Mouse (Mus musculus): ENCODE results near the gene Fn3k.

Gene Fn3k

DNA sequence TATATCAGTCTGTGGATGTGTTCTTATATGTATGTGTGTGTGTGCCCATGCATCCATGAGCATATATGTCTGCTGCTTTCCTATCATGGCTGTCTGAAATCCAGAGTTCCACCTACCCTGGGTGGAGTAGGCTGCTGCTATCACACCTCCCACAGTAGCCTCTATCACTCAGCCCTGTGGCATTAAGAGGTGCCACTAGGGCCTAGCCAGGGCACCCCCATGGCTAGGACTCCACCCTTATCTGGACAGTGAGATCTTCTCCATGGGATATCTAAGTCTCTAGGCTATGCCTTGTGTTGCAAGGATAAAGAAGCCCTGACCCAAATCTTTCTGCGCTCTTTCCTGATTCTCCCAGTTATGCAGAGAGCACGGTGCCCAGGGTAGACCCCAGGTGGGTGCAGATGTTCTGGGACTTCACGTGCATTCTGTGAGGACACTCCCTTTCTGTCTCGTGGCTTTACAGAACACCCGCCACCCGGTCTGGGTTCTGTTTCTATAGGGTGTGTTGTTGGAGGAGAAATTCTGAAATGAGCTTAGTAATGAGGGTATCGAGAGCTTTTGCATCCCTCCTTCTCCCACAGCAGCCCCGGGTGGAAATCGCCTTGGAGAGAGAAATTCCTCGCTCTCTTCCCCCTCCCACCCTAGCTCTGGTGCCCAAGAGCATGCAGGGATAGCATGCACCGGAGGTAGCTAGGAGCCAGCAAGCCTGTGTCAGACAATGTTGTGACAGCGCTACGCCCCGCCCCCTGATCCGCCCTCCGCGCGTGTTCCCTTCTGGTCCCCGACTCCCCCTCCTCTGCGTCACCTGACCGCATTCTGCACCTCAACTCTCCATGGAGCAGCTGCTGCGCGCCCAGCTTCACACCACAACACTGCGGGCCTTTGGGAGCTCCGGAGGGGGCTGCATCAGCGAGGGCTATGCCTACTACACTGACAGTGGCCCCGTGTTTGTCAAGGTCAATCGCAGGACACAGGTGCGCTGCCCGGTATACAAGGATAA, at the start of gene Fn3k:
Fn3k (plus strand) TSS at position 758 of the 1,000 bp plus-strand sequence.
- DNase-seq, result peak; percentile 96

DNA sequence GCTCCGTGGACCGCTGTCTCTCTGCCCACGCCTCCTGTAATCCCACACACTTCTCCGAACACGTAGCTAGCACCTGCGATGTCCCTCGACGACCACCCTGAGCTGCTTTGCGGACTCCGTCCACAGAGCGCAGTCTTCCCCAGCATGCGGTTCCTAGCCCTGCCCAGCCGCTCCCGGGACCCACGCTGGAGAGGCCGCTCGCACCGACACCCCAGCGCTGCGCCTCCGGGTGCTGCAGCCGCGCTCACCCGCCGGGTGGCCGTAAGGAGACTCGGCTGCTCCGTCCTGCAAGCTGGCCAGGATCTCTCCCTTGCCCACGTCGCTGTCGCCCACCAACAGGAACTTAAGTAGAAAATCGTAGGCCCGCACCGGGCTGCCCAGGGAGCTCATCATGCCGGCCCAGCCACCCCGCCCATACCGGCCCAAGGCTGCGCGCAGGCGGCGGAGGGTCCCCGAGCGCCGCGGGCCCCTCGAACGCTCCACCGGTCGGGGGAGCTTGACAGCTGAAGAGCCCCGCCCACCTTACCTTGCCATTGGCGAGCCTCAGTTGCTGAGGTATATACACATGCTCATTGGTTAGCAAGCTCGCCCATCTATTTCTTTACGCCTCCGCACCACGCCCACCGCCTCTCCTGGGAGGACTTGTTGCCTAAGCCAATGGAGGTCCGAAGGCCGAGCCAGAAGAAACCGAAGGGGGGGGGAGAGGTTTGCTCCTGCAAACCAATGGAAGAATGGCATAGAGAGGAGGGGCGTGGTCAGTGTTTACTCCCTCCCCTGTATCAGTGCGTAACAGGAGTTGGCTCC, 46.8 kb upstream of the Fn3k start, which contains the start of gene Rab40b:
Rab40b (minus strand) TSS at position 502 of the 804 bp plus-strand sequence.
- DNase-seq, result peak; percentile 72

DNA sequence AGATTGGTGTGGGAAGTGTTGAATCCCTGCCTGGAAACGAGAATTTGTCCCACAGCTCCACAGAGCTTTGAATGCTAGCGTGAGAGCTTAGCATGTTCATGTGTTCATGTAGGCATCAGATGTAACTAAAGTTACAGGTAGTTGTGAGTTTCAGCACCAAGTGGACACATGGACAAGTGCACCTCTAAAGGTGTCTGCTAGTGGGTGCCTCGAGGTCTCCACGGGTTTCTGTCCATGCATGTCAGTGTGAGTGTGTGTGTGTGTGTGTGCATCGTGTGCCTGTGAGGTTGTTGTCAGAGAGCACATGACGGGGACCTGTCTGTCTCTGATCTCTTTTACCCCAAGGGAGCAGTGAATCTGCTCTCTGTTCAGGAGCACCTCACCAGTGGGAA, 46.2 kb upstream of the Fn3k start:
- no peak for DNase-seq

DNA sequence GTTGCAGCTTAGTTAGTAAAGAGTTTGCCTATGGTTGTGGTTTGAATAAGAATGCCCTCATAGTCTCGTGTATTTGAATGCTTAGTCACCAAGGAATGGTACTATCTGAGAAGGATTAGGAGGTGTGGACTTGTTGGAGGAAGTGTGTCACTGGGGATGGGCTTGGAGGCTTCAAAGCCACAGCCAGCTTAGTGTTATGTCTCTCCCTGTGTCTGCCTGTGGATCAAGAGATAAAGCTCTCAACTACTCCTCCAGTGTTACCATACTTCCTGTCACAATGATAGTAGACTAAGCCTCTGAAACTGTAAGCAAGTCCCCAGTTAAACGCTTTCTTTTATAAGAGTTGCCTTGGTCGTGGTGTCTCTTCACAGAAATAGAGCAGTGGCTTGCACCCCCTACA, 43.9 kb upstream of the Fn3k start:
- no peak for DNase-seq

DNA sequence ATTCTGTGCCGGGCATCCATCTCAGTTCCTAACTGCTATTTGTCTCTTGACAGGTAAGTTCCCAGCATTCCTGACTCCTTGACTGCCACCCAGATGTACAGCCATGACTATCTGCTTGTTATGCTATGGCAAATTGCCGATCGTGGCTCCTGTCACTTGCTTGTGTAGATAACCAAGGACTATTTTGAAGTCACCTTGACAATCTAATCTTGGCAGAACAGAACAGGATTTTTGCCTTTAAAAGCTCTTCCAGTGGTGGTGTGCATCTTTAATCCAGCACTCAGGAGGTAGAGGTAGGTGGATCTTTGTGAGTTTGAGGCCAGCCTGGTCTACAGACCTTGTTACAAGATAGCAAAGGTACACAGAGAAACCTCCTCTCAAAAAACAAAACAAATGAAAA, 42.3 kb upstream of the Fn3k start:
- no peak for DNase-seq

DNA sequence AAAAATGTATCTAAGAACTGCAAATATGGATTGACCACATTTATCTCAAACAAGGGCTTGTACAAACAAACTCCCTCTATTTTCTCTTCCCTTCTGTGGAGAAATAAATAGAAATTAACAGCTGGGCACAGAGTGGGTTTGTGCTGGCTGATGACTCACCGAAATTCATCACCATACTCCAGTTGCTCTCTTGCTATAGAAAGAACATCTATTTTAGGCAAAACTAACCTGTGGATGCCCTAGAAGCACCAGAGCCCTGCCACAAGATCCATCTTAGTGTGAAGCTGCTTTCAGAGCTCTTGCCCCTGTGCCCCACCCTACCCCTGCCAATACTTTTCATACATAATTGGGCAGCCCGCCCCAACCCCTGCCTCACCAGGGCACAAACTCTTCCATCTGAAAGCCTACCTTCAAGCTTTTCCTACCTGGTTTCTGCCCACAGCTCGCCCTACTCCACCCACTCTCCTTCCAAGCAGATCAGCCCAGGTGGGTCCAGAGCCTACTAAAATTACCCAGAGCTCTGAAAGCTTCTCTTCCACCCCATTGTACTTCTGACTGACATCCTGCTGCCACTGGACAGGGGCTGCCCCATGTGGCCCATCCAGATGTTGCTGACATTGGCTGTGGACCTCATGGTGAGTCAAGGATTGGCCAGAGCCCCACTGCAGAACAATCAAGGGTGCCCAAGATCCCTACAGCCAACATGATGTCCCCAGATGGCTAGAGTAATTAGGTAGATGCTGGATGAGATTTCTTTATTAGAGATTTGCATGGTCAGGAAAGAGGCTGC, 27.2 kb upstream of the Fn3k start:
- no peak for DNase-seq

DNA sequence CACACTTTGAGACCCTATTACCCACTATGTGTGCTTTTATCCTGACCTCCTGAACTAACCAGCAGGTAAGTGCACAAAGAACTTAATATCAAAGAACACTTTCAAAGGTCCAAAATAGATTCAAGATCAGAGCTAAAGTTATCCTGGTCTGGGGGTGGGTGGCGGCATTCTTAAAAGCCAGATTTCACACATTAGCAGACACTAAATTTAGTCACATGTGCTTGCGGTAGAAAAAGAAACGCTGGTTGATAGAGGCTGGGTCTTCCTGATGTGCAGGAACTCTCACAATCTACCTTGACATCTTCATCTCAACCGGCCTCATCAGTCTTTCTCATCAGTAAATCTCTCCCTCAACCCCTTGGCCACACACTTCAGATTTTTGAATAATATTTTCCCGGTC, 20.0 kb upstream of the Fn3k start:
- DNase-seq, result no peak

DNA sequence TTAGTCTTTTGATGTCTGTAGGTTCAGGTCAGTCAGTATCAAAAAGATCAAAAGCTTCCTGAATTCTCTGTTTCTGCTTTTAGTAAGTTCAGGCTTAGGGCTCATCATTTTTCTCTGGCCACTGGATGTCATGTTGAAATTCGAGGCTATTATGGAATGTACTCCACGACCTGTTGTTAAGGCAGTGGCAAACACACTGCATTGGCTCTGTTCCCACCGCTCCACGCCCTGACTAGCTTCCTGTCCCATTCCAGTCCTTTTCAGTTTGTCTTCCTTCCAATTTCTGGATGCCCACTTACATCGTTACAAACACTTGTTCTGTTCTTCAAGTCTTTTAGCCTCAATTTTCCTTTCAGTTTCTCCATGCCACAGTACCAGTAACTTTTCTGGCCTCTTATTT, 19.4 kb upstream of the Fn3k start:
- no peak for DNase-seq

DNA sequence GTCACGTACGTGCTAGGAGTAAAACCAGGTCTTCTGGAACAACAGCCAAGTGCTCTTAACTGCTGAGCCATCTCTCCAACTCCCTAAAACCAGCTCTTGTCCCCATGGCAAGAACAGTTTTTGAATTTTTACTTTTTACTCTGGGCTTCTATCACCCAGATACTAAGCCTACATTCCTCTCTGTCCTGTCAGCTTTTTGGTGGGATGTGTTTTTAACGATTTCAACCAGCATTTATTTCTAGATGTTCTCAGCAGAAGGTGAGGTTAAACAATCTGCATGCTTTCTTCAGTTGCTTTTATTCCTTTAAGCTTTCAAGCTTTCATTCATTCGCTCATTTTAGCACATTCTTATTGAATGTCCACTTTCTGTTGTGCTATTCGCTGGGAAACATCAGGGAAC, 16.7 kb upstream of the Fn3k start:
- DNase-seq, result no peak

DNA sequence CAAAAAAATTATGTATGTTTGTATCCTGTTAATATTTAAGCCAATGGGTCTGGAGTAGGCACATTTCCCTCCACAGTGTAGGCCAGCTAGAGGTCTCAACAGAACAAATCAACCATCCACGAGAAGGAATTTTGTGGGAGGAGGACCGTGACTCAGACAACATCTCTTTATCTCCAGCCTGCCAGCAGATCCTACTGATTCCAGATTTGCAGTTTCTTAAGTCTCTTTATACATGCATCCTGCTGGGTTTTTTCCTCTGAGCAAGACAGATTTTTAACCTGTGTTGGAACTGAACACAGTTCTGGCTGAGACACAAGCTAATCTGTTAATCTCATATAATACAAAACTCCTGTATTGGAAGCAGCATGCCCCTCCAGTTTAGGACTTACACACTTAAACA, 15.8 kb upstream of the Fn3k start:
- DNase-seq, result no peak

DNA sequence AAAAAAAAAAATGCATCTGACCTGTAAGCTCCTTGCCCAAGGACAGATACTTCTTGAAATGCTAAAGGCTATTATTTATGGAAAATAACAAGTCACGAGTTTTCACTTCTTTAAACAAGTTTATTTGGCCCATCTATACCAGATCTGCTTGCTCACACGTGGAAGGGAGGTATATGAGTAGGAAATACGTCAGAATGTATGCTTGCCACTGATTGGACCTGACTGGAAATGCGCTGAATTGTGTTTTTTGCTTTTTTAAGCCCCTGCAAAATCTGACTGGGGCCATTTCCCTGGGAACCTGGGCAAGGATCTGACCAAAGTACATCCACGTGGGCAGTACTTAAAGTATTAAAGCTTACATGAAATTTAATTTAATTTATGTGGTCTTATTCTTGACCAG, 14.3 kb upstream of the Fn3k start:
- no peak for DNase-seq

DNA sequence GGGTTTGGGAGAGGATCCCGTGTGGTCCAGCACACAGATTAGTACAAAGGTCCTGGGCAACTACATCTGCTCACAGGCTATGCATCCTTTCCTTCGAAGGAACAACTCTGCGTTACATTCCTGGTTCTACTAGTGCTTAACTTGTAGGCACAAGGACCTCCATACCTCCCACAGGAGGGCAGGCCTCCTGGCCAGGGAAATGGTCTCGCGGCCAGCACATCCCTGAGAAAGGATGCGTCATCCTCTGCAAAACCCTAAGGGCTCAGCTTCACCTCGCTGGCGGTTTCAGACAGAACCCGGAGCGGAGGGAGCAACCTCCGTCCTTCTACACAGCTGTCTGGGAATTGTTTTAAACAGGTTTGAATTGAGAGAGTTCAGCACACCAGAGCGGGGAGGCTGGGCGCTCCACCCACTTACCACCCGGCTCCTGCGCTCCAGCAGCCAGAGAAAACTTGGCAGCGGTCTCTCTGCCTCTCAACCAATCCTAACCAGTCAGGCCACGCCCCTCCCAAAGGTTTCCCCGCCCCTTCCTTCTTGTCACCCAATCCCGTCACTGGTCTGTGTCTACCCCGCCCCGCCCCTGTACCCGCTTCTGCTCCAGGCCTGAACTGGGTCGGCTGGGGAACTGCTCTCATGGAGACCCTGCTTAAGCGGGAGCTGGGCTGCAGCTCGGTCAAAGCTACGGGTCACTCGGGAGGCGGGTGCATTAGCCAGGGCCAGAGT, 13.7 kb upstream of the Fn3k start, which contains the start of gene Fn3krp:
Fn3krp (plus strand) TSS at position 572 of the 723 bp plus-strand sequence.
- peak; percentile 100 for DNase-seq

DNA sequence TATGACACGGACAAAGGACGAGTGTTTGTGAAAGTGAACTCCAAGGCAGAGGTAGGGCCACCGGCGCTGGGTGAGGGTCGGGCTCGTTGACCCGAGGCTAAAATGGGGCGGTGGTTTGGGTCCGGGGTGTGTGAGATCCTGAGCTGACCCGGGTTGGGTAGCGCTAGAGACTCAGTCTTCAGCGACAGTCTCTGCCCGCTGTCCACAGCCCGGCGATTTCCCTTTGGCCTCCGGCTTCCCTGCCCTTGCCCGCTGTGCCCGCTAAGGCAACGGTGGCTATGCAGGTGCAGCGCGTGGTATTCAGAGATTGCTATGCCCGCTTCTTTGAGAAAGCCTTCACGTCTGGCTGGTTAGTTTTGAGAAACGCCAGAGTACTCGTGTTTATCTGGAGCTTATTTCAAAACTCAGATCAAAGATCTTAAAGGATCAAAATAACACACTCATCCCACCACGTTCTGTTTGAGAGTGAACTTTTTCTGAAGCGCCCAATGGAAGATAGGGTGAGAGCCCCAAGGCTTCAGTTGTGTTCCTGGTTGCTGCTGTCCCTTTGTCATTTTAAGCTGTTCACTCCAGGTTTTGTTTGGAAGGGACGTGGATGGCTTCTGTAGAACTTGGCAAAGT, 13.1 kb upstream of the Fn3k start:
- DNase-seq, result no peak

DNA sequence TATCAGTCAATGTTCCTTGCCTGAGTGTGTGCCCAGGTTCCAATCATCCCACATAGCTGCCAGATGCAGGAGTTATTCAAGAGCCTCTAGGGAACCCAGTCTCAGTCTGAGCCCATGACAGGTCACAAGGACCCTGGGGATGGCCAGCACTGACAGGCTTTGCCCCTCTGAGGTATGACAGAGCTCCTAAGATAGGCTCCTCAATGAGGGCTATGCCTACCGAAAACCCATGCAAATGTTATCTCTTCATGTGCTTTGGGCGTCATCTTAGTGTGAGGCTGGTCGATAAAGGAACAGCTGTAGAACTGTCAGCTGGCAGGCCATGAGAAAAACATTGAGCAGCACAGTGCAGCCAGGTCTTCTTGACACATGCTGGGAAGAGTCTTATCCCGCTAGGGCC, 1.3 kb upstream of the Fn3k start:
- no peak for DNase-seq

DNA sequence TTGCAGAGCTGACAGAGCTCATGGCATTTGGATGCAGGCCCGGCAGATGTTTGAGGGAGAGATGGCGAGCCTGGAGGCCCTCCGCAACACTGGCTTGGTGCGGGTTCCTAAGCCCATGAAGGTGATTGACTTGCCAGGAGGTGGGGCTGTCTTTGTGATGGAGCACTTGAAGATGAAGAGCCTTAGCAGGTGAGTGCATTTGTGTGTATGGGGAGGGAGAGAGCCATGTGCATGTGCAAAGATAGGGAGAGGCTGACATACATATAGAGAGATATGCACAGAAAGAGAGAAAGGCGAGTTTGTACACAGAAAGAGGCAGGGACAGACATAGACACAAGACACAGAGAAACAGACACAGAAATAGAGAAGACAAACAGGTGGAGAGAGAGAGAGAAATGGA, 2.5 kb downstream of the Fn3k start:
- DNase-seq, result no peak

DNA sequence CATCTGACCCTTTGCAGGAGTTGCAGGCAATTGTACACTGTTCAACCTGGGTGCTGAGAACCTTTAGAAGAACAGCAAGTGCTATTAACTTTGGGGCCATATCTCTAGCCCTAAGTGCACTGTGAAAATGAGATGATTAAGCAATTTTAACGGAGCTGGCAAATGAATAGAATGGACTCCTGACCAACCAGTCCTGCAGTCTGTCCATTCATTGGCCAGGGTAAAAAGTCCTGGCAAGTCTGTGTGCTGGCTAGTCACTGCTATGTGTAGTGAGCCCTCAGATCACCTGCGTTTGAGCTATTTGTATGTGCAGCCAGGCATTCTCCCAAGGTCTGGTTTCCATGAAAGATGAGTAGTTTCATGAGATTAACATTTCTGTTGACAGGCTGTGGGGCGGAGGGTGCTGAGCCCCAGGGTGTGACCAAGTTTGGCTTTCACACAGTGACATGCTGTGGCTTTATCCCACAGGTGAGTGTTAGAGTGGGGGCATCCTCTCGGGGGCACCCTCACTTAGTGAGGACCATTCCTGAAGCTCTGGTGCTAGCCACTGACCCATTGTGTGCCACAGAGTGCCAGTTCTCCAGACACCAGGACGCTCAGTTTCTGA, 5.1 kb downstream of the Fn3k start:
- no peak for DNase-seq

DNA sequence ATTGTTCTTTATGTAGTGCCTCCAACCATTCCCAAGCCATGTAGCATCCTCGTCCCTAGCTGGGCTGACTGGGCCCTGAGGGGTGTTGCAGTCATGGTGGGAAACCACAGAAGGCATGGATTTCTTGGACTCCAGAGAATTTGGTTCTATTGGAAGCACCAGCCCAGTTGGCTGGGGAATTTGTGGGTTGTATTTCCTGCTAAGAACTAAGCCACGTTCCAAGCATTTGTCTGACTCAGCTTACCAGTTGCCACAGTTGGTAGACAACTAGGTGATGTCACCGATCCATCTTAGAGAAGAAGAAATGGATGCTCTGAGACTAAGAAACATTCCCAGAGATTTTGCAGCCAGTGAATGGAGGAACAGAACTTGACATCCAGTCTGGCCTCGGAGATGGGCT, 6.9 kb downstream of the Fn3k start:
- no peak for DNase-seq

DNA sequence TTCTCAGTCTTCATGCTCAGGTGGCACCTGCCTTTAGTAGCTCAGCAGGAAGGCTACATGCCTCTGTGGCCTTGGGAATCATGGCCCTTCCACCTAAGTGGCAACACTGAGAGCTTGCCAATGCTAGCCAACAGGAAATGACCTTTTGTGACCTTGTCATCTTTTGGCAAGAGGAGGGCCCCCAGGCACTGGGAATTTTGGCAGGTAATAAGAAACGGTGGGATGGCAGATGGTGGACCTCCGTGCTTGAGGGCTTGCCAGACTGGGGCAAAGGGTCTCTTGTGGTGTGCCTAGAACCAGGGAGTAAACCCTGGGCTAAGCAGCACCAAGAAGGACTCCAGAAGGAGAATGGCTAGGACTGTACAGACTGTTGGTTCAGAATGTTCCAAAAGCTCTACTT, 7.4 kb downstream of the Fn3k start:
- no peak for DNase-seq

DNA sequence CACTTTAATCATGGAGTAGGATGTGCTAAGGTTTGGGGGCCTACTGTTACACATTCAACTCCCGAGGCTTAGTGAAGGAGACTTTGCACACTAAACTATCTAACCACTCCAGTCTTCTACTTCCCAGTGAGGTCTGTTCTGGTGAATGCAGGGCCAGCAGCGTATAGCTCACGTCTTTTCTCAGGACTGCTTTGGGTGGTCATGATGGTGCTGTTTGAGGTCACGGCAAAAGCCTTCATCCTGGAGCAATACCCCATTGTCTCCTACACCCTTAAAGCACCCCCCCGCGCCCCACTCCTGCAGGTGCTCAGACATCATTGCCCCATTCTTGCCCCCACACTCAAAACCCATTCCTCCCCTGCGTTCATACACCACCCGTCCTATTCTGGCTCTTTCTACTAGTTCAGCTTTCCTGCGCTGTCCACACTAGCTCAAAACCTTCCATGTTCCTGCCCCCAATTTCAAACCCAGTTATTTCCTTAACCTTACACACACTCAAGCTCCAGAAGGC, 16.6 kb downstream of the Fn3k start:
- DNase-seq, result no peak

DNA sequence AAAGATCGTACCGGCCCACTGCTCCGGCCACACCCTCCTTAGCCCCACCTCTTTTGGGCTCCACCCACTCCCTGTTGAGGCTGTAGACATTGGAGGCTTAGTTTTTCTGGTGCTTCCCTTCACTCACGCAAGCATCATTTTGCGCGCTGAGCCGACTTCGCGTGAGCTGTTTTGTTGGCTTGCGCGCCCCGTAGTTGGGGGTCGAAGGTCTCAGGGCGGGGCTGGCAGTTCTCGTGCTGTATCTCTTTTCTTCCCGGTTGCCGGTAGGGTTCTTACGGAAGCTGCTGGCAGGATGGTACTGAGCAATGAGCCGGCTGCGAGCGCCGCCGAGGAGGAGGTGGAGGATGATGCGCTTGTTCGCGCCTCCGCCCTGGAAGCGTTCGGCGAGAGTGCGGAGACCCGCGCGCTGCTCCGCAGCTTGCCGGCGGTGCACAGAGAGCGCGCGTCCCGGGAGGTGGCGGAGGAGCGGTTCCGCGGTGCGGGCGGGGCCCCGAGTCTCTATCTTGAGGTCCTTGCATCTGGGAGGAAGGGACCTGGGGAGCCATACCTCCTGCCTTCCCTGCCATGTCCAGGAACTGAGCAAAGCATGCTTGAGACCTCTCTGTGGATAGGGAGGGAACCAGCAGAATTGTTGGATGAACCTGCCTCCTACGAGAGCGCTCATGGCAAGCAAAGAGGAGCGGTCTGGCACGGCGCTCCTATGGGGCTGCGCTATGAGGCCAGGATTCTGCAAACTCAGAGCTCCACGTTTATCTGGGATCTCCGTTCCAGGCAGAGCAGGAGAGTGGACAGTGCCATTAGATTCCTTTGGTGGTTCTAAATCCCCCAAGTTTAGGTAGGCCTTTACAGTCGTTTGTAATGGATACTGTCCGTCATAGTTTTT, 17.3 kb downstream of the Fn3k start, which contains the start of gene Tbcd:
Tbcd (plus strand) TSS at position 197 of the 883 bp plus-strand sequence.
- DNase-seq, result peak; percentile 95

Data from cerebellum, adult 8-10 months (tissue).